Comparison of ENCODE assay signal across 9 mouse cellular contexts in genomic region chr1:75190577-75190976, GRCm38 (mm10). TPM values are rescaled to one million over a fixed set of nuclear protein-coding genes. Genes with fewer than 3 reads are reported as not detected.
A peak's percentile ranks its signal among the peaks of the same experiment; 100 is the strongest.
DNase-seq lines count a peak whose midpoint lies in the region; ATAC-seq and TF ChIP-seq lines count a peak whose summit lies in the region.
"Had no signal": no experiment of that assay in that cellular context is flagged by ENCODE, and none has a peak within 500 bp of the region (broad histone marks: within the 10 kb centered on the region; RNA-seq: fewer than 3 reads in every experiment).

No protein-coding gene starts in this region.

- H3K9ac ChIP-seq in lung, postnatal 0 days (replicated peaks; ENCODE audit: low read depth), result peak overlapping the region; percentile 96; the same call in 1 of the 2 replicates
- 0 out of 2 replicates have a peak overlapping the region, but pooled peaks have one; percentile 90 for H3K9ac ChIP-seq in forebrain, embryonic 12.5 days
- H3K9ac ChIP-seq in liver, embryonic 11.5 days (ENCODE audit: low read depth, low read length), result peak overlapping the region; percentile 78
- no peak overlapping the region for H3K9ac ChIP-seq in stomach, embryonic 14.5 days (replicated peaks; ENCODE audit: low read depth, low read length)

- peak overlapping the region; percentile 67; the same call in 1 of the 2 replicates for H3K4me2 ChIP-seq in lung, postnatal 0 days (replicated peaks; ENCODE audit: low read depth, low read length)
- H3K4me2 ChIP-seq in forebrain, embryonic 12.5 days, result peak overlapping the region; percentile 95
- peak overlapping the region; percentile 78 for H3K4me2 ChIP-seq in liver, embryonic 11.5 days
- H3K4me2 ChIP-seq in stomach, embryonic 14.5 days (replicated peaks; ENCODE audit: low read depth, low read length), result peak overlapping the region; percentile 70; the same call in 1 of the 2 replicates

- no peak overlapping the region for H3K4me3 ChIP-seq in lung, postnatal 0 days (ENCODE audit: low read depth, low read length)
- H3K4me3 ChIP-seq in forebrain, embryonic 12.5 days (replicated peaks), result 0 out of 2 replicates have a peak overlapping the region, but pooled peaks have one; percentile 79
- H3K4me3 ChIP-seq in liver, embryonic 11.5 days (ENCODE audit: low read depth, low read length), result peak overlapping the region; percentile 78
- no peak overlapping the region for H3K4me3 ChIP-seq in stomach, embryonic 14.5 days (ENCODE audit: low read depth, low read length)

- H3K27me3 ChIP-seq in lung, postnatal 0 days (replicated peaks; ENCODE audit: insufficient read depth, low read length), result no peaks in the 10 kb centered on the region
- H3K27me3 ChIP-seq in forebrain, embryonic 12.5 days, result no peaks in the 10 kb centered on the region
- H3K27me3 ChIP-seq in liver, embryonic 11.5 days (replicated peaks; ENCODE audit: control insufficient read depth, insufficient read depth, low read length), result no peaks in the 10 kb centered on the region
- no peaks in the 10 kb centered on the region for H3K27me3 ChIP-seq in stomach, embryonic 14.5 days (ENCODE audit: control insufficient read depth, insufficient read depth, low read length)

- no peak for DNase-seq in lung, postnatal 0 days (ENCODE audit: low spot score)
- DNase-seq in lung, postnatal 10 days, result no peak
- no peak for DNase-seq in liver, embryonic 11.5 days (ENCODE audit: low spot score)
- DNase-seq in Muller cell, postnatal 12 days (ENCODE audit: inconsistent ontology term), result no peak
- DNase-seq in cerebellum, adult 9-11 months, result no peak
- DNase-seq in urinary bladder, adult 2 months (ENCODE audit: low spot score), result no peak
- DNase-seq: gastrocnemius, postnatal 36 days had no signal

- H3K36me3 ChIP-seq in lung, postnatal 0 days (ENCODE audit: insufficient read depth, low read length), result peaks cover 7% of the 10 kb centered on the region
- H3K36me3 ChIP-seq in forebrain, embryonic 12.5 days (replicated peaks), result peaks cover 22% of the 10 kb centered on the region
- peaks cover 18% of the 10 kb centered on the region for H3K36me3 ChIP-seq in liver, embryonic 11.5 days (ENCODE audit: control insufficient read depth, insufficient read depth, low read length)
- peaks cover 15% of the 10 kb centered on the region for H3K36me3 ChIP-seq in stomach, embryonic 14.5 days (ENCODE audit: control insufficient read depth, insufficient read depth, low read length)

- H3K27ac ChIP-seq in lung, postnatal 0 days (ENCODE audit: low read length), result no peak overlapping the region; the same call in 1 of the 2 replicates
- no peak overlapping the region for H3K27ac ChIP-seq in forebrain, embryonic 12.5 days
- no peak overlapping the region for H3K27ac ChIP-seq in liver, embryonic 11.5 days (ENCODE audit: low read depth, low read length)
- H3K27ac ChIP-seq in stomach, embryonic 14.5 days (ENCODE audit: low read length), result no peak overlapping the region

- no peak for TF ChIP-seq EP300 in lung, postnatal 0 days (IDR thresholded peaks at IDR 0.05)

- TF ChIP-seq CTCF in lung, postnatal 0 days (IDR thresholded peaks at IDR 0.05), result no peak

- WGBS in lung, postnatal 0 days, result 26% methylated on average over 2 of the region's 2 CpGs
- WGBS in forebrain, embryonic 12.5 days, result 80% methylated on average over 2 of the region's 2 CpGs
- 33% methylated on average over 2 of the region's 2 CpGs for WGBS in liver, embryonic 11.5 days
- 31% methylated on average over 2 of the region's 2 CpGs for WGBS in stomach, embryonic 14.5 days

- no peak for ATAC-seq in lung, postnatal 0 days
- ATAC-seq in forebrain, embryonic 12.5 days (ENCODE audit: low FRiP score), result no peak
- ATAC-seq in liver, embryonic 11.5 days (replicated peaks; ENCODE audit: low FRiP score), result no peak
- no peak for ATAC-seq in stomach, embryonic 14.5 days (ENCODE audit: insufficient number of reproducible peaks, insufficient read depth, low FRiP score, low read depth)

- no peaks in the 10 kb centered on the region for H3K9me3 ChIP-seq in lung, postnatal 0 days (ENCODE audit: low read length)
- H3K9me3 ChIP-seq in forebrain, embryonic 12.5 days, result no peaks in the 10 kb centered on the region
- H3K9me3 ChIP-seq in liver, embryonic 11.5 days (ENCODE audit: control insufficient read depth, low read length), result no peaks in the 10 kb centered on the region
- H3K9me3 ChIP-seq in stomach, embryonic 14.5 days (ENCODE audit: control insufficient read depth, low read depth, low read length), result no peaks in the 10 kb centered on the region

- H3K4me1 ChIP-seq in lung, postnatal 0 days (ENCODE audit: insufficient read depth, low read depth, low read length), result peaks cover 10% of the 10 kb centered on the region; the same call in 1 of the 2 replicates
- H3K4me1 ChIP-seq in forebrain, embryonic 12.5 days, result peaks cover 26% of the 10 kb centered on the region
- H3K4me1 ChIP-seq in liver, embryonic 11.5 days (replicated peaks; ENCODE audit: control insufficient read depth, insufficient read depth, low read length), result peaks cover 14% of the 10 kb centered on the region; the same call in 1 of the 2 replicates
- peaks cover 13% of the 10 kb centered on the region for H3K4me1 ChIP-seq in stomach, embryonic 14.5 days (ENCODE audit: control insufficient read depth, insufficient read depth, low read length)

RNA-seq across cellular contexts. Expression of gene Ankzf1, which starts 1.4 kb away (rescaled TPM):
- polyA plus RNA-seq in lung, postnatal 0 days (2015; fragmentation: Nextera tagmentation; extraction: Ambion mirVana), result 15.9 and 17.2 TPM in 2 replicates
- polyA plus RNA-seq in forebrain, embryonic 12.5 days (2016; fragmentation: Nextera tagmentation; extraction: Ambion mirVana), result 21.5 and 23.4 TPM in 2 replicates
- polyA plus RNA-seq in liver, embryonic 11.5 days (2014; fragmentation: Nextera tagmentation; extraction: Ambion mirVana), result 20.5 and 21.5 TPM in 2 replicates
- polyA plus RNA-seq in stomach, embryonic 14.5 days (2014; fragmentation: Nextera tagmentation; extraction: Ambion mirVana), result 22.1 and 23.0 TPM in 2 replicates
- 33.5 and 39.1 TPM in 2 replicates for polyA plus RNA-seq in urinary bladder, adult 2 months (2012; rRNA removed)

RNA-seq across cellular contexts. Expression of gene Atg9a, which starts 1.4 kb away (rescaled TPM):
- polyA plus RNA-seq in lung, postnatal 0 days (2015; fragmentation: Nextera tagmentation; extraction: Ambion mirVana), result 23.7 and 28.3 TPM in 2 replicates
- polyA plus RNA-seq in forebrain, embryonic 12.5 days (2016; fragmentation: Nextera tagmentation; extraction: Ambion mirVana), result 29.1 and 29.9 TPM in 2 replicates
- 20.0 and 24.1 TPM in 2 replicates for polyA plus RNA-seq in liver, embryonic 11.5 days (2014; fragmentation: Nextera tagmentation; extraction: Ambion mirVana)
- polyA plus RNA-seq in stomach, embryonic 14.5 days (2014; fragmentation: Nextera tagmentation; extraction: Ambion mirVana), result 23.2 and 27.2 TPM in 2 replicates
- 30.4 and 36.3 TPM in 2 replicates for polyA plus RNA-seq in urinary bladder, adult 2 months (2012; rRNA removed)

RNA-seq across cellular contexts. Expression of gene Abcb6, which starts 10.4 kb away (rescaled TPM):
- polyA plus RNA-seq in lung, postnatal 0 days (2015; fragmentation: Nextera tagmentation; extraction: Ambion mirVana), result 9.4 and 11.7 TPM in 2 replicates
- polyA plus RNA-seq in forebrain, embryonic 12.5 days (2016; fragmentation: Nextera tagmentation; extraction: Ambion mirVana), result 30.8 and 36.3 TPM in 2 replicates
- polyA plus RNA-seq in liver, embryonic 11.5 days (2014; fragmentation: Nextera tagmentation; extraction: Ambion mirVana), result 70.5 and 74.1 TPM in 2 replicates
- 12.9 and 19.4 TPM in 2 replicates for polyA plus RNA-seq in stomach, embryonic 14.5 days (2014; fragmentation: Nextera tagmentation; extraction: Ambion mirVana)
- 11.2 and 13.4 TPM in 2 replicates for polyA plus RNA-seq in urinary bladder, adult 2 months (2012; rRNA removed)

RNA-seq across cellular contexts. Expression of gene Glb1l, which starts 20.0 kb away (rescaled TPM):
- polyA plus RNA-seq in lung, postnatal 0 days (2015; fragmentation: Nextera tagmentation; extraction: Ambion mirVana), result 8.6 and 10.1 TPM in 2 replicates
- 22.6 and 22.7 TPM in 2 replicates for polyA plus RNA-seq in forebrain, embryonic 12.5 days (2016; fragmentation: Nextera tagmentation; extraction: Ambion mirVana)
- polyA plus RNA-seq in liver, embryonic 11.5 days (2014; fragmentation: Nextera tagmentation; extraction: Ambion mirVana), result 8.0 and 9.1 TPM in 2 replicates
- 22.4 and 29.6 TPM in 2 replicates for polyA plus RNA-seq in stomach, embryonic 14.5 days (2014; fragmentation: Nextera tagmentation; extraction: Ambion mirVana)
- 28.9 and 33.6 TPM in 2 replicates for polyA plus RNA-seq in urinary bladder, adult 2 months (2012; rRNA removed)

RNA-seq across cellular contexts. Expression of gene Stk16, which starts 20.1 kb away (rescaled TPM):
- polyA plus RNA-seq in lung, postnatal 0 days (2015; fragmentation: Nextera tagmentation; extraction: Ambion mirVana), result 75.8 and 77.0 TPM in 2 replicates
- 122 and 132 TPM in 2 replicates for polyA plus RNA-seq in forebrain, embryonic 12.5 days (2016; fragmentation: Nextera tagmentation; extraction: Ambion mirVana)
- 122 and 131 TPM in 2 replicates for polyA plus RNA-seq in liver, embryonic 11.5 days (2014; fragmentation: Nextera tagmentation; extraction: Ambion mirVana)
- polyA plus RNA-seq in stomach, embryonic 14.5 days (2014; fragmentation: Nextera tagmentation; extraction: Ambion mirVana), result 123 TPM in 2 replicates
- 149 and 188 TPM in 2 replicates for polyA plus RNA-seq in urinary bladder, adult 2 months (2012; rRNA removed)

Comparison
In these comparisons a context has a peak if more than half of its experiments do, and no peak if none do; other contexts are left out.
1. H3K4me3 ChIP-seq: peak in forebrain, embryonic 12.5 days (single experiment) and liver, embryonic 11.5 days (single experiment); none in lung, postnatal 0 days (single experiment) and stomach, embryonic 14.5 days (single experiment).
2. Peak in every context shown above with its lines, with median percentiles within 50 percentile points of each other: H3K4me2 ChIP-seq.